Mouse (Mus musculus): ENCODE results near the gene Gm10031.
"Not testable (repeated sequence)": the region's sequence is repeated elsewhere in the genome, so short reads cannot be mapped to it uniquely, and the experiment has no call there.

The Gm10031 gene

GRCm38 (mm10) chr1:156523842-156524241, at the start of gene Gm10031:
TSS of gene Gm10031 (plus strand) at chr1:156524012.
- not testable (repeated sequence) for DNase-seq (ENCODE audit: low spot score in 2 of 2)

GRCm38 (mm10) chr1:156474854-156475253, 49.0 kb upstream of the Gm10031 start:
- DNase-seq (ENCODE audit: low spot score in 2 of 2) = no peak

- DNase-seq (ENCODE audit: low spot score in 2 of 2) = no peak
These were observed 47.8 kb upstream of the Gm10031 start for GRCm38 (mm10) chr1:156476016-156476415.

- DNase-seq (ENCODE audit: low spot score in 2 of 2) = no peak
These were observed 47.3 kb upstream of the Gm10031 start for GRCm38 (mm10) chr1:156476535-156476934.

- no peak for DNase-seq (ENCODE audit: low spot score in 2 of 2)
These were observed 42.0 kb upstream of the Gm10031 start for GRCm38 (mm10) chr1:156481826-156482225.

- DNase-seq (ENCODE audit: low spot score in 2 of 2) = no peak
These were observed 36.3 kb upstream of the Gm10031 start for GRCm38 (mm10) chr1:156487498-156487897.

GRCm38 (mm10) chr1:156488031-156488430, 35.8 kb upstream of the Gm10031 start:
- no peak for DNase-seq (ENCODE audit: low spot score in 2 of 2)

- DNase-seq (ENCODE audit: low spot score in 2 of 2) = no peak
These were observed 32.5 kb upstream of the Gm10031 start for GRCm38 (mm10) chr1:156491226-156491796.

GRCm38 (mm10) chr1:156495025-156495424, 28.8 kb upstream of the Gm10031 start:
- no peak for DNase-seq (ENCODE audit: low spot score in 2 of 2)

GRCm38 (mm10) chr1:156496910-156497309, 26.9 kb upstream of the Gm10031 start:
- DNase-seq (ENCODE audit: low spot score in 2 of 2) = no peak

GRCm38 (mm10) chr1:156504945-156505523, 18.8 kb upstream of the Gm10031 start:
- DNase-seq (ENCODE audit: low spot score in 2 of 2) = peak in 1 of 2 experiments; percentile 6

GRCm38 (mm10) chr1:156505901-156506300, 17.9 kb upstream of the Gm10031 start:
- DNase-seq (ENCODE audit: low spot score in 2 of 2) = no peak

- DNase-seq (ENCODE audit: low spot score in 2 of 2) = no peak
These were observed 16.1 kb upstream of the Gm10031 start for GRCm38 (mm10) chr1:156507753-156508152.

GRCm38 (mm10) chr1:156520136-156520780, 3.6 kb upstream of the Gm10031 start:
- DNase-seq (ENCODE audit: low spot score in 2 of 2) = no peak

- peak in 1 of 2 experiments; percentile 49 for DNase-seq (ENCODE audit: low spot score in 2 of 2)
These were observed 1.9 kb upstream of the Gm10031 start for GRCm38 (mm10) chr1:156521796-156522517.

- DNase-seq (ENCODE audit: low spot score in 2 of 2) = not testable (repeated sequence)
These were observed 8.8 kb downstream of the Gm10031 start for GRCm38 (mm10) chr1:156532476-156533175.

GRCm38 (mm10) chr1:156533483-156533882, 9.7 kb downstream of the Gm10031 start:
- DNase-seq (ENCODE audit: low spot score in 2 of 2) = no peak

GRCm38 (mm10) chr1:156533911-156534310, 10.1 kb downstream of the Gm10031 start:
- no peak for DNase-seq (ENCODE audit: low spot score in 2 of 2)

GRCm38 (mm10) chr1:156537031-156537430, 13.2 kb downstream of the Gm10031 start:
- DNase-seq (ENCODE audit: low spot score in 2 of 2) = no peak

GRCm38 (mm10) chr1:156537701-156538100, 13.9 kb downstream of the Gm10031 start:
- DNase-seq (ENCODE audit: low spot score in 2 of 2) = no peak

GRCm38 (mm10) chr1:156538382-156538781, 14.6 kb downstream of the Gm10031 start:
- DNase-seq (ENCODE audit: low spot score in 2 of 2) = no peak

Data from natural killer cell, adult 2 months (primary cell).